Mouse (Mus musculus) liver, embryonic 14.5 days (tissue): ENCODE results near the gene Gm27029.
"Not testable (repeated sequence)": the region's sequence is repeated elsewhere in the genome, so short reads cannot be mapped to it uniquely, and the experiment has no call there.

Experiments
- CTCF ChIP-seq: IDR thresholded peaks from 2 replicates; pipeline ENCODE4 v1.5.1; 2016; ENCODE audit warnings: antibody characterized with exemption, low read depth, control low read depth
- EP300 ChIP-seq: IDR thresholded peaks from 2 replicates; pipeline ENCODE4 v1.6.1; 2016; ENCODE audit warnings: antibody characterized with exemption, low read depth

DNA sequence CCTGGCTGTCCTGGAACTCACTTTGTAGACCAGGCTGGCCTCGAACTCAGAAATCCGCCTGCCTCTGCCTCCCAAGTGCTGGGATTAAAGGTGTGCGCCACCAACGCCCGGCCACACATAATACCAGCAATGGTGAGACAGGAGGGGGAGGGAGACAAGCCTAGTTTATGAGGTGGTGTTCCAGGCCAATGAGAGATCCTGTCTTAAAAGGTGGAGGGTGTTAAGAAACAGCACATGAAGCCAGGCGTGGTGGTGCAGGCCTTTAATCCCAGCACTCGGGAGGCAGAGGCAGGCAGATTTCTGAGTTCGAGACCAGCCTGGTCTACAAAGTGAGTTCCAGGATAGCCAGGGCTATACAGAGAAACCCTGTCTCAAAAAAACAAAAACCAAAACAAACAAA, 46.4 kb downstream of the Gm27029 start:
- TF ChIP-seq CTCF, EP300: not testable (repeated sequence)
